Mouse (Mus musculus) megakaryocyte, embryonic 14.5 days (primary cell): Measurements from ENCODE around the gene Plekhg2. TPM values are rescaled to one million over a fixed set of nuclear protein-coding genes. Genes with fewer than 3 reads are reported as not detected.

ENCODE experiments used
- H3K27me3 ChIP-seq: replicated peaks from 2 replicates; pipeline ENCODE3; 2012; ENCODE audit warnings: inconsistent platforms
- H3K36me3 ChIP-seq: replicated peaks from 2 replicates; pipeline ENCODE3; 2012; ENCODE audit warnings: low read length, inconsistent platforms, mixed read lengths
- H3K4me1 ChIP-seq: 2 replicates; pipeline ENCODE4 v1.6.1; 2012; ENCODE audit warnings: inconsistent platforms
- H3K4me3 ChIP-seq: replicated peaks from 2 replicates; pipeline ENCODE3; 2012; ENCODE audit warnings: moderate library complexity, mild to moderate bottlenecking, inconsistent platforms
- H3K9me3 ChIP-seq: 2 replicates; pipeline ENCODE4 v1.6.1; 2012; ENCODE audit warnings: inconsistent platforms
- FLI1 ChIP-seq: IDR thresholded peaks from 2 replicates; pipeline ENCODE4 v1.6.1; 2012; ENCODE audit warnings: low read length, inconsistent platforms, mixed read lengths
- GATA1 ChIP-seq: IDR thresholded peaks from 3 replicates; pipeline ENCODE4 v1.6.1; 2012; ENCODE audit warnings: mixed read lengths, low read length, inconsistent platforms, borderline replicate concordance
- polyA plus RNA-seq: library from polyadenylated mRNA; stranded (reverse); fragments of >175 nt; gene quantifications from 2 replicates; pipeline ENCODE4 v1.2.3, GENCODE M21; 2012; ENCODE audit warnings: low replicate concordance; ENCODE audit not compliant: insufficient read depth

Plekhg2 gene
- 13.5 and 26.9 TPM in 2 replicates for polyA plus RNA-seq

DNA sequence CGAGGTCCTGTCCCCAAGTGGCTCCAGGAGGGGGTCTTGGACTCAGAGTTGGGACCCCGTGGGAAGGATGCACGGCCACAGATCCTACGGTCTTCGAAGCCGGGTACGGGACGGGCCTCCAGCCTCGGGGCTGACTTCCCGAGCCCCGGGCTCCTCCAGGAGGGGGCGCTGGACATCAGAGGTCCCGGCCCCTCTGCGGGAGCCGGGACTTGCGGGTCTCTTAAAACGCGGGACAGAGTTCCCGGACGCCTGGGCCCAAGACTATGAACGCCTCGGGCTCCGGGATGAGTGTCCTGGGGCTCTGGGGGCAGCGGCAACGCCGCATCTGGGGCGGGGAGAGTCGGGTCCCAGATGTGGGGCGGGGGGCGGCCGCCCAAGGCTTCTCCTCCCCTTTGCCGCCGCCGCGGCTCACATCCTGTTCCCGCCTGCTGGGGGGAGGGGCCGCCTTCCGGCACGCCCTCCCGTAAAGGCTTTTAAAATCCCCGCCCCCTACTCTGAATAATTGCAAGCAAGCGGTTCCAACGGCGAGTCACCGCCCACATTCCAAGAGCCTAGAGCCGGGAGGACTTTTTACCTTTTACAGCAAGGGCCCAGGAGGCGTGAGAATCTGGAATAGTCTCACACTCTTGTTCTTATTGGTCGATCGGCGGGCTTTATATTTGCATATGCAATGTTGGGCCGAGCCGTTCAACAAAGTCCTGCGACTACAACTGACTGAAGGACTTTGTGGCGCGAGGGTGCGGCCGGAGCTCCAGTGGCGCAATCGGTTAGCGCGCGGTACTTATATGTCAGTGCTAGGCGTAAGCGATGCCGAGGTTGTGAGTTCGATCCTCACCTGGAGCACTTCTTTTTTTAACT lies at the start of gene Plekhg2:
Gene Plekhg2, minus strand, starts transcription at position 349 of the 858 bp plus-strand sequence.
- Histone ChIP-seq H3K9me3 (no peaks in the 10 kb centered on the region), H3K4me3 (peak within 1 kb of the TSS; percentile 94), H3K36me3 (peaks cover 36% of the 10 kb centered on the region), H3K4me1 (peaks cover 70% of the 10 kb centered on the region), H3K27me3 (peaks cover 32% of the 10 kb centered on the region)
- peak; percentile 76; the same call in 1 of the 2 replicates for TF ChIP-seq FLI1
- TF ChIP-seq GATA1: no peak

DNA sequence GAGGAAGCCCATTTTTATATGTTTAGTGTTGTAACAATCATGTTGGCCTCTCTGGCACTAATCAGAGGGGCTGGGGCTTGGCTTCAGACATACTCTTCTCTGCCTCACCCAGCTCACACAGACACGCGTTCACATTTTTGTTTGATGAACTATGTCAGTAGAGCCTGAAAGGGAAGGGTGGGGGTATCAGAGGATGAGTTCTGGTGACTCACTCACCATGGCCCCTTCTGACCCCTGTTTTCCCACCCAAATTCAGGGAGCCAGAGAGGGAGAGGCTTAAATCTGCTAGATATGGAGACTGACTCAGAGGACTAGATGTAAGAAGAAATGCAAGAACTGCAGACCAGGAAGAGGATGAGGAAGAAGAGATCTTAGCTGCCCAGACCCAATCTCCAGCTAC lies 47.0 kb upstream of the Plekhg2 start:
- no peaks in the 10 kb centered on the region for H3K9me3 ChIP-seq
- H3K27me3 ChIP-seq: no peaks in the 10 kb centered on the region
- no peak for TF ChIP-seq FLI1
- no peak for TF ChIP-seq GATA1
- H3K4me1 ChIP-seq: peaks cover 18% of the 10 kb centered on the region
- peaks cover 99% of the 10 kb centered on the region for H3K36me3 ChIP-seq
- H3K4me3 ChIP-seq: no peak overlapping the region

- Histone ChIP-seq H3K27me3 (no peaks in the 10 kb centered on the region), H3K4me3 (no peak overlapping the region), H3K36me3 (peaks cover 99% of the 10 kb centered on the region), H3K4me1 (peaks cover 15% of the 10 kb centered on the region), H3K9me3 (no peaks in the 10 kb centered on the region)
- TF ChIP-seq FLI1: no peak
- no peak for TF ChIP-seq GATA1
Measured at GRCm38 (mm10) chr7:28418096-28418670, 45.8 kb upstream of the Plekhg2 start.

DNA sequence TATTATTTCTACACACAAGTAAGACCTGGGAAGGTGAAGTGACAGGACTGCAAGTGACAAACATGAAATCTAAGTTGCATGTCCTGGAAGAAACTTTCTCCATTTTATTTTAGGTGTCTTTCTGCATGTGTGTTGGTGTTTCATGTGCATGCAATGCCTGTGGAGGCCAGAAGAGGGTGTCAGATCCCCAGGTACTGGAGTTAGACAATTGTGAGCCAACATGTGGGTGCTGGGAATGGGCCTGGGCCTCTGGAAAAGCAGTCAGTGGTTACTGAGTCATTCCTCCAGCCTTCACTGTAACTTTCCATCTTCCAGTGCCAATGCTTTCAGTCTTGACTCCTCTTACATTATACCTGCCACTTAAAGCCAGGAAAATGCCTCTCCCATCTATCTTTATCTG lies 45.0 kb upstream of the Plekhg2 start:
- Histone ChIP-seq H3K36me3 (peaks cover 99% of the 10 kb centered on the region), H3K4me1 (peaks cover 19% of the 10 kb centered on the region), H3K9me3 (no peaks in the 10 kb centered on the region), H3K4me3 (no peak overlapping the region), H3K27me3 (no peaks in the 10 kb centered on the region)
- no peak for TF ChIP-seq GATA1

DNA sequence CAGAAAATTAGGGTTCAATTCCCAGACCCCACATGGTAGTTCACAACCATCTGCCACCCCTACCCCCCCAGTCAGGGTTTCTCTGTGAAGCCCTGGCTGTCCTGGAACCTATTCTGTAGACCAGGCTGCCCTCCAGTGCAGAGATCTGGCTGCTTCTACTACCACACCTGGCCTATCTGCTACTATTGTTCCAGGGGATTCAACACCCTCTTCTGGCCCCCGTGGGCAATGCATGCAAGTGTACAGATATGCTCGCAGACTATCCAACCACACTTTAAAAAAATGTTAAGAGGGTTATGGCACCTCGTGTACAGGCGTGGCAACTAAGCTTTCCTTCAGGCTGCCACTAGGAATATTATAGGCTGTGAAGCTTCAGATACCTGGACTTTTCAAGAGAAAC lies 40.4 kb upstream of the Plekhg2 start:
- Histone ChIP-seq H3K4me3 (no peak overlapping the region), H3K36me3 (peaks cover 97% of the 10 kb centered on the region), H3K9me3 (no peaks in the 10 kb centered on the region), H3K27me3 (no peaks in the 10 kb centered on the region), H3K4me1 (peaks cover 42% of the 10 kb centered on the region)
- TF ChIP-seq FLI1: no peak
- no peak for TF ChIP-seq GATA1

DNA sequence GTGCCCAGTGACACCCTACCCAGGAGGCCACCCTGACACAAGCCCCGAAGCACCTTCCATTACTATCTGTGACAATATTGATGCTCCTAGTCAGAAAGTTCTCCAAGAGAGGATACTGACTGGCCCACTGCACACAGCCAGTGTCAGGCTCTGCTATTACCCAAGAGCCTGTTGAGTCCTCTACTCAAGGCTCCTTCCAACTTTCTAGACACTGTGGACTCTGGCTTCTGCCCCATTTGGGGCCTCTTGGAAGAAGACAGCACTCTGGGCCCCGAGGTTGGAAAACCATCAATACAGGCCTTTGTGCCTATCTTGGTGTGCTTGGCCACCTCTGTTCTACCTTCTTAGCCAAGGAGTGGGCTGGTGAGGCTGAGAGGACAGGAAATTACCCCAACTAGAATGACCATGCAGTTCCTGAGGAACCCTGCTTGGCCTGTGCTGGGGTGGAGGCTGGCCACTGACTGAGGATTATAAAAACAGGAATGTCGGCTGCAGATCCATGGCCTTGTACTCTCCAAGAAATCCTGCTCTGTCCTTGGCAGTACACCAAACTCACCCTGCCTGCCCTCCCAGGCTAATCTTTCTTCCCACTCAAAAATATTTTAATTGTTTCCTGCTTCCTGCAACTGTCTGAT lies 38.6 kb upstream of the Plekhg2 start:
- no peaks in the 10 kb centered on the region for H3K9me3 ChIP-seq
- H3K4me3 ChIP-seq: no peak overlapping the region
- H3K4me1 ChIP-seq: peaks cover 42% of the 10 kb centered on the region
- TF ChIP-seq FLI1 (no peak), GATA1 (no peak)
- H3K36me3 ChIP-seq: peaks cover 97% of the 10 kb centered on the region
- no peaks in the 10 kb centered on the region for H3K27me3 ChIP-seq

- no peak overlapping the region for H3K4me3 ChIP-seq
- H3K9me3 ChIP-seq: no peaks in the 10 kb centered on the region
- H3K27me3 ChIP-seq: no peaks in the 10 kb centered on the region
- peaks cover 99% of the 10 kb centered on the region for H3K36me3 ChIP-seq
- peaks cover 14% of the 10 kb centered on the region for H3K4me1 ChIP-seq
- TF ChIP-seq GATA1 (no peak), FLI1 (no peak)
Measured at GRCm38 (mm10) chr7:28401942-28402341, 29.5 kb upstream of the Plekhg2 start.

DNA sequence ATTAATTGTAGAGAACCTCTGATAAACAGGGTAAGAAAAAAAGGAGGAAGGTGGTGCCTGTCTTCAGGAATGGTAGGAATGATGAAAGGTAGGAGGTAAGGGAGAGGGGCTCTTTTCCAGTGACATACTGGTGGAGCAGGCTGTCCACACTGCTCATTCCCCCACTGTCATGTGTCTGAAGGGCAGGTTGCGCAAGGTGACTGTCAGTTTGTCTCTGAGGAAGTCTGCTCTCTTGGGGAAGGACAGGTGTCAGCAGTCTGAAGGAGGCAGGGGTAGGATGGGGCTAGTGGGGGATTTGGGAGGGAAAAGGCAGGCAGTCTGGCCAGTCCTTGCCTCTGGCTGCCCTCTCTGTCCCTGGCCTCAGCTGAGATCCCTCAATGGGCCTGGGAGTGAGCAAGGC lies 28.6 kb upstream of the Plekhg2 start:
- peaks cover 14% of the 10 kb centered on the region for H3K4me1 ChIP-seq
- H3K36me3 ChIP-seq: peaks cover 99% of the 10 kb centered on the region
- no peaks in the 10 kb centered on the region for H3K9me3 ChIP-seq
- H3K4me3 ChIP-seq: no peak overlapping the region
- no peaks in the 10 kb centered on the region for H3K27me3 ChIP-seq
- TF ChIP-seq GATA1 (no peak), FLI1 (no peak)

DNA sequence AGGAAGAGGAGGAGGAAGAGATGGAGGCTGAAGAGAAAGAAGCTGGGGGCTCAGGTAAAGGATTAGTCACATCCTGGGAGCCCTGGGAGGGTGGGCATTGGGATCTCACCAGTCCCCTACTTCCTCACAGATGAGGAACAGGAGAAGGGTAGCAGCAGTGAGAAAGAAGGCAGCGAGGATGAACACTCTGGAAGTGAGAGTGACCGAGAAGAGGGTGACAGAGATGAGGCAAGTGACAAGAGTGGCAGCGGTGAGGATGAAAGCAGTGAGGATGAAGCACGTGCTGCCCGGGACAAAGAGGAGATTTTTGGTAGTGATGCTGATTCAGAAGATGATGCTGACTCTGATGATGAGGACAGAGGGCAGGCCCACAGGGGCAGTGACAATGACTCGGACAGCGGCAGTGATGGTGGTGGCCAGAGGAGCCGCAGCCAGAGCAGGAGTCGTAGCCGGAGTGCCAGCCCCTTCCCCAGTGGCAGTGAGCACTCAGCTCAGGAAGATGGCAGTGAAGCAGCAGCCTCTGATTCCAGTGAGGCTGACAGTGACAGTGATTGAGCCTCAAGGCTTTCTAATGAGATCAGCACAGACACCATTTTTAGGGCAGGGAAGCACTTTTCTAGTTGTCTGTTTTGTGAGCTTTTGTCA lies 26.4 kb upstream of the Plekhg2 start:
- H3K9me3 ChIP-seq: no peaks in the 10 kb centered on the region
- H3K36me3 ChIP-seq: peaks cover 94% of the 10 kb centered on the region
- no peak for TF ChIP-seq GATA1
- no peak for TF ChIP-seq FLI1
- no peaks in the 10 kb centered on the region for H3K27me3 ChIP-seq
- H3K4me1 ChIP-seq: peaks cover 17% of the 10 kb centered on the region
- H3K4me3 ChIP-seq: no peak overlapping the region

DNA sequence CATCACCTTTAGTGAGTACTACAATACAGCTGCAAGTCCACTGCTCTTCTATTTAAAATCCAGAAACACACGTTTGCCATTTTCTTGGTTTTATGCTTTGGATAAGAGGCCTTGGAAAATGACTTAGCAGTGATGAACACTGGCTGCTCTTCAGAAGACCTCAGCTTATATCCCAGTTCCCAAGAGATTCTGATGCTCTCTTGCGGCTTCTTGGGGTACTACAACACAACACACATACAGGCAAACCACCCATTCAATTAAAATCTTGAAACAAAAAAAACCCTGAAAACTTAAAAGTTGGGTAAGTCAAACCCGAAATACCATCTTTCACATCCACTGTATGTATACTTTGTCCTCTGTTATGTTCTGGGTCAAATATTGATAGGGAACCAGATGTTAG lies 25.6 kb upstream of the Plekhg2 start:
- Histone ChIP-seq H3K36me3 (peaks cover 86% of the 10 kb centered on the region), H3K9me3 (no peaks in the 10 kb centered on the region)

More for the DNA sequence above, 25.6 kb upstream of the Plekhg2 start:
- Histone ChIP-seq H3K4me1 (peaks cover 25% of the 10 kb centered on the region), H3K4me3 (no peak overlapping the region), H3K27me3 (no peaks in the 10 kb centered on the region)
- TF ChIP-seq GATA1 (no peak), FLI1 (no peak)
